Mouse (Mus musculus): ENCODE measurements around the gene Olfr329-ps. TPM values are rescaled to one million over a fixed set of nuclear protein-coding genes. Genes with fewer than 3 reads are reported as not detected.
"Not testable (repeated sequence)": the region's sequence is repeated elsewhere in the genome, so short reads cannot be mapped to it uniquely, and the experiment has no call there.

Gene Olfr329-ps
- polyA plus RNA-seq (2012; rRNA removed): not detected in 2 replicates

GRCm38 (mm10) chr11:58546322-58546721, at the start of gene Olfr329-ps:
TSS of gene Olfr329-ps (minus strand) at chr11:58546422.
- H3K4me1 ChIP-seq (ENCODE audit: control insufficient read depth, insufficient read depth, low read length): no peaks in the 10 kb centered on the region
- TF ChIP-seq CTCF (IDR thresholded peaks at IDR 0.05; ENCODE audit: borderline replicate concordance, insufficient read depth, low read depth, low read length) (no peak), POLR2A (IDR thresholded peaks at IDR 0.05; ENCODE audit: borderline replicate concordance, insufficient read depth, low read length) (no peak)
- DNase-seq: no peak
- H3K27ac ChIP-seq (ENCODE audit: insufficient read depth, low read length): no peak within 1 kb of the TSS
- 44% methylated on average over 5 of the region's 5 CpGs for WGBS
- no peak within 1 kb of the TSS for H3K4me3 ChIP-seq (replicated peaks; ENCODE audit: insufficient read depth, low read depth, low read length)
- H3K27me3 ChIP-seq (ENCODE audit: control insufficient read depth, insufficient read depth, low read length): no peaks in the 10 kb centered on the region

GRCm38 (mm10) chr11:58594814-58595213, 48.6 kb upstream of the Olfr329-ps start, which contains the start of gene Olfr324:
TSS of gene Olfr324 (plus strand) at chr11:58595114.
- no peak for TF ChIP-seq CTCF (IDR thresholded peaks at IDR 0.05; ENCODE audit: borderline replicate concordance, insufficient read depth, low read depth, low read length)
- Histone ChIP-seq H3K27me3 (ENCODE audit: control insufficient read depth, insufficient read depth, low read length) (no peaks in the 10 kb centered on the region), H3K4me3 (replicated peaks; ENCODE audit: insufficient read depth, low read depth, low read length) (no peak within 1 kb of the TSS), H3K27ac (ENCODE audit: insufficient read depth, low read length) (no peak within 1 kb of the TSS), H3K4me1 (ENCODE audit: control insufficient read depth, insufficient read depth, low read length) (no peaks in the 10 kb centered on the region; the same call in 1 of the 2 replicates)
- no peak for DNase-seq
- WGBS: 79% methylated on average over 6 of the region's 6 CpGs

- WGBS: 40% methylated on average over 3 of the region's 3 CpGs
- H3K27me3 ChIP-seq (ENCODE audit: control insufficient read depth, insufficient read depth, low read length): no peaks in the 10 kb centered on the region
- no peak overlapping the region for H3K27ac ChIP-seq (ENCODE audit: insufficient read depth, low read length)
- no peaks in the 10 kb centered on the region for H3K4me1 ChIP-seq (ENCODE audit: control insufficient read depth, insufficient read depth, low read length)
- TF ChIP-seq CTCF (IDR thresholded peaks at IDR 0.05; ENCODE audit: borderline replicate concordance, insufficient read depth, low read depth, low read length) (no peak), POLR2A (IDR thresholded peaks at IDR 0.05; ENCODE audit: borderline replicate concordance, insufficient read depth, low read length) (no peak)
- no peak overlapping the region for H3K4me3 ChIP-seq (replicated peaks; ENCODE audit: insufficient read depth, low read depth, low read length)
- no peak for DNase-seq
Observed at GRCm38 (mm10) chr11:58588620-58589250, 42.5 kb upstream of the Olfr329-ps start.

GRCm38 (mm10) chr11:58587898-58588348, 41.7 kb upstream of the Olfr329-ps start:
- WGBS: 57% methylated on average over 7 of the region's 7 CpGs
- TF ChIP-seq POLR2A (IDR thresholded peaks at IDR 0.05; ENCODE audit: borderline replicate concordance, insufficient read depth, low read length): no peak
- peak; percentile 28; the same call in 1 of the 2 replicates for TF ChIP-seq CTCF (IDR thresholded peaks at IDR 0.05; ENCODE audit: borderline replicate concordance, insufficient read depth, low read depth, low read length)

GRCm38 (mm10) chr11:58578636-58579035, 32.4 kb upstream of the Olfr329-ps start:
- 9% methylated on average over 8 of the region's 8 CpGs for WGBS
- Histone ChIP-seq H3K4me3 (replicated peaks; ENCODE audit: insufficient read depth, low read depth, low read length) (no peak overlapping the region), H3K27ac (ENCODE audit: insufficient read depth, low read length) (no peak overlapping the region), H3K27me3 (ENCODE audit: control insufficient read depth, insufficient read depth, low read length) (no peaks in the 10 kb centered on the region), H3K4me1 (ENCODE audit: control insufficient read depth, insufficient read depth, low read length) (no peaks in the 10 kb centered on the region)
- no peak for DNase-seq
- TF ChIP-seq CTCF (IDR thresholded peaks at IDR 0.05; ENCODE audit: borderline replicate concordance, insufficient read depth, low read depth, low read length) (no peak), POLR2A (IDR thresholded peaks at IDR 0.05; ENCODE audit: borderline replicate concordance, insufficient read depth, low read length) (no peak)

More at GRCm38 (mm10) chr11:58587898-58588348, 41.7 kb upstream of the Olfr329-ps start:
- Histone ChIP-seq H3K4me1 (ENCODE audit: control insufficient read depth, insufficient read depth, low read length) (no peaks in the 10 kb centered on the region), H3K27me3 (ENCODE audit: control insufficient read depth, insufficient read depth, low read length) (no peaks in the 10 kb centered on the region), H3K4me3 (replicated peaks; ENCODE audit: insufficient read depth, low read depth, low read length) (no peak overlapping the region), H3K27ac (ENCODE audit: insufficient read depth, low read length) (no peak overlapping the region)
- DNase-seq: peak; percentile 3 to 33

- no peaks in the 10 kb centered on the region for H3K4me1 ChIP-seq (ENCODE audit: control insufficient read depth, insufficient read depth, low read length)
- no peaks in the 10 kb centered on the region for H3K27me3 ChIP-seq (ENCODE audit: control insufficient read depth, insufficient read depth, low read length)
- WGBS: 78% methylated on average over 1 of the region's 1 CpGs
- TF ChIP-seq POLR2A (IDR thresholded peaks at IDR 0.05; ENCODE audit: borderline replicate concordance, insufficient read depth, low read length) (no peak), CTCF (IDR thresholded peaks at IDR 0.05; ENCODE audit: borderline replicate concordance, insufficient read depth, low read depth, low read length) (no peak)
- H3K4me3 ChIP-seq (replicated peaks; ENCODE audit: insufficient read depth, low read depth, low read length): no peak within 1 kb of the TSS
- no peak within 1 kb of the TSS for H3K27ac ChIP-seq (ENCODE audit: insufficient read depth, low read length)
- no peak for DNase-seq
Observed at GRCm38 (mm10) chr11:58577430-58577829, 31.2 kb upstream of the Olfr329-ps start, which contains the start of gene Olfr325. TSS of gene Olfr325 (plus strand) at chr11:58577730.

- Histone ChIP-seq H3K27ac (ENCODE audit: insufficient read depth, low read length) (no peak within 1 kb of the TSS), H3K4me3 (replicated peaks; ENCODE audit: insufficient read depth, low read depth, low read length) (no peak within 1 kb of the TSS), H3K4me1 (ENCODE audit: control insufficient read depth, insufficient read depth, low read length) (no peaks in the 10 kb centered on the region), H3K27me3 (ENCODE audit: control insufficient read depth, insufficient read depth, low read length) (no peaks in the 10 kb centered on the region)
- DNase-seq: no peak
- 24% methylated on average over 5 of the region's 5 CpGs for WGBS
- TF ChIP-seq POLR2A (IDR thresholded peaks at IDR 0.05; ENCODE audit: borderline replicate concordance, insufficient read depth, low read length): no peak
- no peak for TF ChIP-seq CTCF (IDR thresholded peaks at IDR 0.05; ENCODE audit: borderline replicate concordance, insufficient read depth, low read depth, low read length)
Observed at GRCm38 (mm10) chr11:58570405-58570804, 24.2 kb upstream of the Olfr329-ps start, which contains the start of gene Olfr224. TSS of gene Olfr224 (minus strand) at chr11:58570553.

- no peak for DNase-seq
- H3K27ac ChIP-seq (ENCODE audit: insufficient read depth, low read length): no peak within 1 kb of the TSS
- H3K27me3 ChIP-seq (ENCODE audit: control insufficient read depth, insufficient read depth, low read length): no peaks in the 10 kb centered on the region
- TF ChIP-seq POLR2A (IDR thresholded peaks at IDR 0.05; ENCODE audit: borderline replicate concordance, insufficient read depth, low read length): no peak
- TF ChIP-seq CTCF (IDR thresholded peaks at IDR 0.05; ENCODE audit: borderline replicate concordance, insufficient read depth, low read depth, low read length): no peak
- H3K4me3 ChIP-seq (replicated peaks; ENCODE audit: insufficient read depth, low read depth, low read length): no peak within 1 kb of the TSS
- WGBS: 29% methylated on average over 1 of the region's 1 CpGs
- no peaks in the 10 kb centered on the region for H3K4me1 ChIP-seq (ENCODE audit: control insufficient read depth, insufficient read depth, low read length)
Observed at GRCm38 (mm10) chr11:58555536-58555935, 9.3 kb upstream of the Olfr329-ps start, which contains the start of gene Olfr328. TSS of gene Olfr328 (minus strand) at chr11:58555636.

- DNase-seq; H3K27me3 ChIP-seq (ENCODE audit: control insufficient read depth, insufficient read depth, low read length); H3K27ac ChIP-seq (ENCODE audit: insufficient read depth, low read length); H3K4me1 ChIP-seq (ENCODE audit: control insufficient read depth, insufficient read depth, low read length); H3K4me3 ChIP-seq (replicated peaks; ENCODE audit: insufficient read depth, low read depth, low read length): not testable (repeated sequence)
Observed at GRCm38 (mm10) chr11:58534736-58535135, 11.5 kb downstream of the Olfr329-ps start, which contains the start of gene Olfr330. TSS of gene Olfr330 (minus strand) at chr11:58534836.

GRCm38 (mm10) chr11:58519756-58520155, 26.5 kb downstream of the Olfr329-ps start:
- 88% methylated on average over 8 of the region's 9 CpGs for WGBS
- H3K27ac ChIP-seq (ENCODE audit: insufficient read depth, low read length); H3K4me1 ChIP-seq (ENCODE audit: control insufficient read depth, insufficient read depth, low read length); H3K4me3 ChIP-seq (replicated peaks; ENCODE audit: insufficient read depth, low read depth, low read length); H3K27me3 ChIP-seq (ENCODE audit: control insufficient read depth, insufficient read depth, low read length): not testable (repeated sequence)
- DNase-seq: peak; percentile 17 to 29

- H3K27ac ChIP-seq (ENCODE audit: insufficient read depth, low read length); H3K4me1 ChIP-seq (ENCODE audit: control insufficient read depth, insufficient read depth, low read length); H3K4me3 ChIP-seq (replicated peaks; ENCODE audit: insufficient read depth, low read depth, low read length); H3K27me3 ChIP-seq (ENCODE audit: control insufficient read depth, insufficient read depth, low read length): not testable (repeated sequence)
- WGBS: 93% methylated on average over 18 of the region's 18 CpGs
- DNase-seq: peak; percentile 59
Observed at GRCm38 (mm10) chr11:58518916-58519315, 27.3 kb downstream of the Olfr329-ps start.

Data from cerebellum, adult 2 months (tissue).